Mouse (Mus musculus): ENCODE measurements at regions not wholly inside any gene's neighbourhood (a gene's known extent, or its start where the extent isn't known, plus 50 kb on each side); places are given as distances from the start of the nearest gene placed in this dataset.

DNA sequence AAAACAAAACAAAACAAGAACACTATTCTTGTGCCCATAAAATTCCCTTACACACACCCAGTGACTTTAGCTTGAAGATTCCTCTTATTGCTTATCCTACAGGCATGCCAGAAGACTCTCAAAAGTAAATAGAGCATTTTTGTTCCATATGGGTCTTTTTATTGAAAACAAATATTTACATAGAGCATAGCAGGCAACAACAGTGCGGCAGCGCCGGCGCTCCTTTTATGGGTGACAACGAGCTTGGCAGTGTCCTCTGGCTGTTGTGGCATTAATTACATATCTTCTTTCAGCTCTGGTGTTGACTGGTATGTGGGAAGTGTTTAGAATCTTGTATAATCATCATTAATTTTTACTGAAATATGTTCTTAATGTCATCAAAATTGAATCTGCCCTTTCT lies 242.2 kb upstream of the Fbxl7 start:
- DNase-seq = no peak

DNA sequence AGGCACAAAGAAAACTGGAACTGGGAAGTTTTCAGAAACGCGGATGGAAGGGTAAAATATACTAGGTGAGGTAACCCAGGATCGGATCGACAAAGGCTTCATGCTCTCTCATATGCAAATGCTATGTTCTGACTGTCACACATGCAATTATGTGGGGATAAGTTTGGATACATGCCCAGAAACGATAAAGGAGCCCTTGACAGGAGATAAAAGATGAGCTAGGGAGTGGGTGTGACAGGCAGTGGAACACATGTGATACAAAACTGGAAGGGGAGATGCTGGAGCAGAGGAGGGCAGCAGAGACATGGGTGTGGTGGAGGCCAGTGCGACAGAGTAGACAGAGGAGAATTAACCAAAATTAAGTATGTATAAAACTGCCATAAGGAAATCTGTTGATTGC lies 250.5 kb upstream of the Fbxl7 start:
- DNase-seq = no peak

DNA sequence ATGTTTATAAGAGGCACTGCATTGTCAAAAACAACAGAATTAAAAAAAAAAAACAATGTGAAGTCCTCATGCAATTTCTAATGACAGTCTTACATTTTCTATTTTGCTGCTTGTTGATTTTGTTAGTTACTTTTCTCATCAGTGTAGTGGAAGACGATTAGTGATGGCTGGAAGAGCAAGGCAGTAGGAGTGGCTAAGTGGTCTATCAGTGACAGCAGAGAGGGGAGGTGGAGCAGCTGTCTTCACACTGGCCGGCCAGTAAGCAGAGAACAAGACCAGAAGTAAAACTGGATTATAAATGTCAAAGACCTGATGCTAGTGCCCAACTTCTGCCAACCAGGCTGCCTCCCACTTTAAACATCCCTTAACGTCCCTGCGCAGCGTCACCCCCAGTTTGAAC lies 265.6 kb upstream of the Fbxl7 start:
- DNase-seq = no peak

DNA sequence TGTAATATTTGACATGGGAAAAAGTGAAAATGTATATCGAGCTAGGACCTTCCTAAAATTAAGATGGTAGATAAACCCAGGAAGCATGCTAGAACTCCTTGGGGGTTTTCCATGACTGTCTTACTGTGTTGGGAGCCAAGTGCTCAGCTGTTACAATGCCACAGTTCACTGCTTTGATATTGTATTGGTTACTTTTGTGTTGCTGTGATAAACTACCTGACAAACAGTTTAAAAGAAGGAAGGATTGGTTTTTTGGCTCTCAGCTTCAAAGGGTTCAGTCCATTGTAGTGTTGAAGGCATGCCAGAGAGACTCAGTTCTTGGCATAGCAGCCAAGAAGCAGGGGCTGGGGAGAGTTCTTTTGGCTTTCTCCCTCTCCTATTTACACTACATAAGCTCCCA lies 272.1 kb upstream of the Fbxl7 start:
- DNase-seq = no peak

DNA sequence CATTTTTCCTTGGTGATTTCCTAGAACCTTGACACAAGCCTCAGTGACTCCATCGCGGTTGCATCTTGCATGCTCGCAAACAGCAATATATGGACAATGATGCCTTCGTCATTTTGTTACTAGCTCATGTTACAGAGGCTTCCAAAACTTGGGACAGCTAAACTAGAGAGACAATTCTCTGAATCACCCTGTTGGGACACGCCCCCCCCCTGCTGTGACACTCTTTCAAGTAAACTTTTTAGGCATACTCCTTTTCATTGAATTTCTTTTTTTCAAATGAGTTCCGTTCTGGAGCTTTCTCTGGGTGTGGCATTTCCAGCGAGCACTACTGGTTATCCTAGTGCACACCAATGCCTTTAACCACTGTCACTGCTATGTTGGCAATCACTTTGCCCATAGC lies 274.5 kb upstream of the Fbxl7 start:
- DNase-seq = no peak

DNA sequence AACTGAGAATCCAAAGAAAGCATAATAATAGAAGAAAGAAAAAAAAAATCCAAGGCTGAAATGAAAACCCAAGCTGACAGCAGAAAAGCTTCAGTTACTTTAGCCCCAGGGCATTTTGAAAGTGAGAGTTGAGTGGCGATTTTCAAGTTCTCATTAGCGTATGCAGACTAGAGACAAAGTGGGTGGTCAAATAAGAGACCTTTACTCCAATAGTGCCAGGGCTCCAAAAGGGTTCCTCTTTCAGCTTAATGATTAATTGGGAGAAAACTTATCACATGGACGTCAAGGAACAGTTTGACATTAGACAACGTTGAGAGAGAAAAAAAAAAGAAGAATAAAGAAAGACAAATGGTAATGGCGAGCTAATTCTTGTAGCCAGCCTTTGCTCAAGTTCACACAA lies 278.1 kb upstream of the Fbxl7 start:
- no peak for DNase-seq

DNA sequence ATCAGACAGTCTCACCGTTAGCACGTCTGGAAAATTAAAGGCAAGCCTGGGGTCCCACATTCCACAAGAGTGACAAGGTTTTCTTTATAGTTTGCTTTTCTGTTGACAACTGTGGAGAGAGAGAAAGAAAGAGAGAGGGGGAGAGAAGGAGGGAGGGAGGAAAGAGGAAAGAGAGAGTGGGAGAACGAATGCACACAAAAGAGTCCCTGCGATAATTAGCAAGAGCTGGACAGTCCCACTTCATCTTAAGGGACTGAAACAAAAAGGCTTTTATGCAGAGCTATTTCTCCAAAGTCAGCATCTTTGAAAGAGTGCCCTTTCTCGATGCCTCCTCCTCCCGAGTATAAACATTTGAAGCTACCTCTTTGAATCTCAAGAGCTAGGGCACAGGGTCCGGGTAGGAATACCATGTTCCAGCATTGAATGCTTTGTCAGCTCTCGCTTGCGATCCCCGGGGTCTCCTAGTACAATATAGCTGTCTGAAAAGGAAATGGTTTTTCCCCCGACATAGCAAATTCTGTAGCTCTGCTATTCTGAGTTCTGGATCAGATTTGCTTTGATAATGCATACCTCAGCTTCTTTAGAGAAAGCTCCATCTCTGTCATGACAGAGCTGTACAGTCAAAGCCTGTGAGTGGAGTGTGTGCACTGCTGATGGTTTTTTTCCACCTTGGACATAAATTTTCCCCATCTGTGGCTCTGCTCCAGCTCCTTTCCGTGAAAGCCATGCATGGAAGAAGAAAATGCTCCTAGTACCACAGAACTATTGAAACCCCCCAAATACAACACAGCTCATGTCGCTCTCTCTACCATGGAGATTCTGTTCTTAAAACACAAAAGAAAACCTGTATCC lies 282.9 kb upstream of the Fbxl7 start:
- DNase-seq = no peak

DNA sequence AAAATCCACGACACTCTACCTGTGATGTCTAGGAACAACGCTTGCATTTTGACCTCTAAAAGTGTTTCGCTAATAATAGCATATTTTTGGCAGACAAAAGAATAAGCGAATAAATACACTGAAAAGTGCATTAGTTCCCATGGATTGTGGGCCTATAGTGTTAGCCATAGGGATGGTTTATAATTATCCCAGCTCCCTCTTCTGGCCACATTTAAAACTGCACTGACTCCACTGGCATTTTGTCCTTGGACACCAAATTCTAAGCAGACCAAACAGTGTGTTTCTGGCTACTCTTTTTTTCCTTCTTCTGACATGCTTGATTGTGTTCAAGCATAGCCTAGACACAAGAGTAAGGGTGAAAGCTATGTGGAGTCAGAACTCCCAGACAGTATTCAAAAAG lies 276.8 kb upstream of the Ank start:
- DNase-seq = no peak

DNA sequence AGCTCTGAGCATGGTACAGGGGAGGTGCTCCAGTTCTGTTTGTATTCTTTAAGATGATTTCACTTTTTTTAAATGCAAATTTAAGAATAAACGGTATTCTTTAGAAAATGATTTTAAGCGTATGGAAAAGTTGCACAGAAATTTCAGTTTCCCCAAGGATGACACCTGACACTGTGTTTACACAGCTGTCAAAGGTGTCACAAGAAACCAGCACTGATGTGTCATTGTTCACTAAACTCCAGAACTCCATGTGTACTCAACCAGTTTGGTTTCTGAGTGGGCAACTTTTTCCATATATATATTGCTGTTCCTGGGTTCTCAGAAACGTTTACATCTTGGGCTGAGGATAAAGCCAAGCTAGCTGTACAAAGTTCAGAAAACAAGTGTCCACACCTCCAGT lies 265.0 kb upstream of the Ank start:
- no peak for DNase-seq

DNA sequence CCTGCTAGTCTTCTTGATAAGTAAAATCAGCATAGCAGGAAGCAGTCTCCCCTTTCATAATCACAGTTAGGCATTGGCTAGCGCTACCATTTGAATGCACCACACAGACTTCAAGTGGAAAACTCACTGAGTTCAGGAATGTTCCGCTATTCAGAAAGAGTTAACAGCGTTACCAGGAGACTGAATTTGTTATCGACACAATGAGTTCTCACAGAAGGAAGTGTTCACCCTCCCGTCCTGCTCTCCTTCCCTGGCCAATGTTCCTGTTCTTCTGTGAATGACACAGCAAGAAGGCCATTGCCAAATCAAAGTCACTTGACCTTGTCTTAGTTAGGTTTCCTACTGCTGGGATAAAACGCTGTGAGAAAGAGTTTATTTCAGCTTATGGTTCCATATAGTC lies 261.6 kb upstream of the Ank start:
- no peak for DNase-seq

DNA sequence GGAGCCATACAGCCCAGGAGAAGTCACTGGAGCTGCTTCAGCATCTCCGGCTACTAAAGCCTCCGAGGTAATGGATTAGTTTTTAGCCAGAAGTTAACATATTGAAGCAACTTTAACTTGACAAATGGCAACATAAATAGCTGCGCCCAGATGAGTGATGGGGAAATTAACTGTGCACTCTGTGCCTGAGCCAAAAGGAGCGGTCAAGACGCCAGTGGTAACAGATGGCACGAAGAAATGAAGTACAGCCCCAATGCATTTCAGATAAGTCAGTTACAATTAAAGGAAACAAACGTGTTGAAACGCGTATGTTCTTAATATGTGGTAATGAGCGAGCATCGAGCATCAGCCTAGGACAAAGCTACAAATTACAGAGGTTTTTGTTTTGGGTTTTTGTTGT lies 259.0 kb upstream of the Ank start:
- no peak for DNase-seq

DNA sequence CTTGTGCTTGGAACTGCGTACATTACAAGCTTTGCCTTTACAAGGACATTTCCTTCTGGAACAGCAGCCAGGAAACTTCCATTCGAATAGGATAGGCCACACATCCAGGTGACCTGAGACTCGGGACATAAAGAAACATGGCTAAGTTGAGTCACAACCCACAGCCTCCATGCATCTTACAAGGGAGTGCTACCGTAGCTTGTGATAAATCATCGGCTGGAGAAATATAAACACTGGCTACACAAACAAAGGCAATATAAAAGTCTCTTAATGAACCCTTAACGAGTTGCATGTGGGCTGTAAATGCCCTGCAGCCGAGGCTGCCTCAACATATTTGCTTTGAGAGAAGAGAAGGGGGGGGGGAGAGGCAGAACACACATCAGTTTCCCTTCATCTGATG lies 250.1 kb upstream of the Ank start:
- DNase-seq = no peak

DNA sequence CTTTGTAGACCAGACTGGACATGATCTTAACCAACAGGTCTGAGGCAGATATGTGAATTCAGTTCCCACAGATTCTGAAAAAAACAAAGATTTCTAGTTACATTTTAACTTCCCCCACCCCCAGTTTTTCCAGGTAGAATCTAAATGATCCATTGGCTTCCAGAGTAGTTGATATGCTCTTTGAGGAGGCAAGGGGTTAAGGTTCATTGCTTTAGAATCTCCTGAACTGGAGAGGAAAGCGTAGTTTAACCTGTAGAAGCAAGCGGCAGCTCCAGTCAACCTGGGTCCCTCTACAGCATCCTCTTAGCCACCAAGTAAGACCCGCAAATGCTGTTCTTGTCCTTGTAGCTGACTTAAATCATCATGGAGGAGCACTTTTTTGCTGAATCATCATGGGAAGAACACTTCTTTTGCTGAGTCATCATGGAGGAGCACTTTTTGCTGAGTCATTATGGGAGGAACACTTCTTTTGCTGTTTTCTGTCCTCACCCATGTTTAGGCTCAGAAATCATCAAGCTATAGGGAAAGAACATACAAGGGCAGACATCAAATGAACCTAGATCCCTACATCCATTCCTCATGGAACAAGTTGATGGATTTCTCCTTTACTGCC lies 247.2 kb upstream of the Ank start:
- no peak for DNase-seq

DNA sequence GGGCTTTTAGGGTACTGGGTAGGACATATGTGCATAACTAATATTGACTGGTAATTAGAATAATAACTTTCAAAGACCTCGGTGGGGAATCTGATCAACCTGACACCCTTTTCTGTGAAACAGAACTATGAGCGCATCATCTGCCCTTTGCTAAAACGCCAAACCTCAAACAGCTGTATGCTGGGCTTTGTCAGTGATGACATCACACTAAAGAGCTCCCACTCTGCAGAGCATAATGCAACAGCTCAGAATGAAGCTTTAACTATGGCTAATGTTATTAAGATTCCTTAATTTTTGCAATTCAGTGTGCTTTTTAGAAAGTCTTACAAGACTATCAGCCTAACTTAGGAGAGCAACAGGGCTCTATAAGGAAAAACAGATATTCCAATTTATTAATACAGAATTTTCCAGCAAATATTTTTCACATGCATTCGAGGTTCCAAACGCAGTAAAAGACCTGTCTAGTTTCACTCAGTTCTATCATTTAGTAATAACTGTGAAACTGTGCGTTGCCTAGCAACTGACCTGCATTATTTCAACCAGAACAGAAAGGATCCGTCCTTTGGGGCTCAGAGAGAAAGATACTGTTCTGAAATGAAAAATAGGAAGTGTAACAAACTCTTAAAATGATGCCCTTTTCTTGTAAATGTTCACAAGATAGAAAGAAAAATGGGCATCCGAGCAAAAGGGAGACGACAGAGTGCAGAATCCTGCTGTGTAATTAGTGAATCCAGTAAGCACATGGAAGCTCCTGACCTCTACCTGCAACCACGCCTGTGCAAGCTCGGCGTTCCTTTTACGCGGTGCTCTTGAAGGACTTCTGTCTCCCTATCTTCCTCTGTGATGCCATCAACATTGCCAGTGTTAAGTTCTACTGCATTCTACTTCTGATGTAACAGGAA lies 242.6 kb upstream of the Ank start:
- no peak for DNase-seq

DNA sequence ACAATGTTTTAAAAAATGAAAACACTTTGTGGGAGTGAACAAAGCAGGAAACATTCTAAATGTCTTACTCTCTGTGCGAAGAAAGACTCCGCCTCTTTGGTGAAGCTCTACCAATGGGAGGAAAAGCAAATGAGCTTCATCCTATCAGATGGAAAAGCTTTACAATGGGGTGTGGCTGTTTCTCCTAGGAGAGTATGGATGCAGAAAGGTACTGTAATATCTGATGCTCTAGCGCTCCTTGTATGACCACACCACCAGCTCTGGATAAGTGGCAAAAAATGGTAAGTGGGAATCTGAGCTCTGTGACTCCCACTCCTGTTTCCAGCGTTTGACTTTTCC lies 242.0 kb upstream of the Ank start:
- no peak for DNase-seq

DNA sequence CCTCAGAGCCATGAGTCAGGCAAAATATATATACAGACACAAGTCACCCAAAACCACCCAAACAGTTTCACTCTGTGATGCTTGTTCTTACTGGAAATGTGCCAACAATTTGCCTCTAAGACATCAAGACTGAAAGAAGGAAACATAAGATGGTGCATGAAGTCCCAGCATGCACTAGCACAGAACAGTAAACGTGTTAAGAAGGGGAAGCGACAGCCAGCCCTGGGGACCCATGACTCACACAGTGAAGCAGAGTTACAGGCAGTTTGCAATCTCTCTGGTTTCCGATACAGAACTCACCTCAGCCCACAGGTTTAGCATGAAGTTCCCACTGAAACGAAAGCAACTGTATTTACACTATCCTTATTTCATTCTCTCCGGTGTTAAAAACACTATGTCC lies 233.7 kb upstream of the Ank start:
- no peak for DNase-seq

DNA sequence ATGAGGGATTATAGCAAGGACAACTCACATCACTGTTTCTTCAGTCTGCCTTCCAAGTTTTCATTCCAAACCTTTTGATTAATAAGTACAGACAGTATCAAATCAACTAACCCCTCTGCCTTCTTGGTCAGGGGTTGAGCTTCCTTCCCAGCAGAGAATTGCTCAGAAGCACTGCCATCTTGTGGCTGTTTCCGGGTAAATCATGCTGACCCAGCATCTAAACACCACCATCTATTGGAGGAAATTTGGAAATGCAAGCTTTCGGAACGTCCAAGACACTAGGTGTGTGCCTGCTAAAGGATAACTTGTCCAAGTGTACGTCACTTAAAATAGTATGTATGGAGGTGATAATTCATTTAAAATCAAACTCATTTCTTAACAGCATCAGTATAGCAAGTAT lies 231.7 kb upstream of the Ank start:
- DNase-seq = peak; percentile 13

DNA sequence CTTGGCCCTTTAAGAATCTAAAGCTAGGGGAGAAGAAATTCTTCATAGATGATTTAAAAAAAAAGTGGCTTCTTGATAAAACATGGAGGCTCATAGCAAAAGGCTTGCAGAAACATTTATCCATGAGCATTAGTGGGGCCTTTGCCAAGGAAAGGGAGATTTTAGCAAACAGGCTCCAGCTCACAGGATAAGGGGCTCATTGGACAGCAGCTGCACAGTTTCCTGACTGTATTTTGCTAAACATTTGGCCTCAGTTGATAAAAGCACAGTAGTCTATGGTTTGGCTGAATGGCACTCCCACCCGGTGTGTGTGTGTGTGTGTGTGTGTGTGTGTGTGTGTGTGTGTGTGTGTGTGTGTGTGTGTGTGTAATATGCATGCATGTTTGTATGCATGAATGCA lies 228.2 kb upstream of the Ank start:
- no peak for DNase-seq

DNA sequence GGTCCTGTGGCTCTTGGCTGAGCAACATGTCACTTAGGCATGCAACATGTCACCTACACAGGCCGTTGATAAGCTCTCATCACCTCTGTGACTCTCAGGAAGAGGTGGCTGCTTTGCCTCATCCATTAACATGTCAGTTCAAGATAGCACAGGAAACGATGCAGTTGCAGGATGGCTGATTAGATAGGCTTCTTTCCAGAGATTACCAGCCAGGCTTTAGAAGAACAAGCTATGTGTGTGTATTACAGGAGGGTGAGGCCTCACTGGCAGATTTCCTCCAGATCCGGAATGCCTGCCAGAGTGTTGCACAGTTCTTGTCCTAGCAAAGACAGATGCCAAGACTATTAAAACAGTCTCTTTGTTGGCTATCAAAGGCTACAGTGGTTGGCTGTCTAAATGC lies 220.2 kb upstream of the Ank start:
- no peak for DNase-seq

DNA sequence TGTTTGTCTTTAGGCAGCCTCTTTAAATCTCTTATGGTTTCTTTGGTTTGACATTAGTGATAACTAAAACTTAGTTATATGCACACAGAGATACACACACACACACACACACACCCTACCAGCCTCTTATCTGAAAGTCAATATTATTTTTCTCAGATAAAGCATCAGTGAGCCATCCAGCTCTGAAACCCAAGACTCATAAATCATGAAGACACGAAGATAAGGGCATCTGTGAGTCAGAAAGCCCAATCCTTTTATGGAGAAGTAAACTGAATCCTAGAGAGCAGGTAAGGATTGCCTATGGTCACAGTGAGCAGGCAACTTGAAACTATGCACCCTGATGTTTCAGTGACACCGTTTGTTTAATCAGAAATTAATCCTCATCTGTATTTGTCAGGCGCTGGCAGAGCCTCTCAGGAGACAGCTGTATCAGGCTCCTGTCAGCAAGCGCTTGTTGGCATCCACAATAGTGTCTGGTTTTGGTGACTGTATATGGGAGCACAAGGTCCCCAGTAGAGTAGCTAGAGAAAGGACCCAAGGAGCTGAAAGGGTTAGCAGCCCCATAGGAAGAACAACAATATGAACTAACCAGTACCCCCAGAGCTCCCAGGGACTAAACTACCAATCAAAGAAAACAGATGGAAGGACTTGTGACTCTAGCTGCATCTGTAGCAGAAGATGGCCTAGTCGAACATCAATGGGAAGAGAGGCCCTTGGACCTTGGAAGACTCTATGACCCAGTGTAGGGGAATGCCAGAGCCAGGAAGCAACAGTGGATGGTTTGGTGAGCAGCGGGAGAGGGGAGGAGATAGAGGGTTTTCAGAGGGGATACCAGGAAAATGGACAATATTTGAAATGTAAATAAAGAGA lies 207.3 kb upstream of the Ank start:
- no peak for DNase-seq

DNA sequence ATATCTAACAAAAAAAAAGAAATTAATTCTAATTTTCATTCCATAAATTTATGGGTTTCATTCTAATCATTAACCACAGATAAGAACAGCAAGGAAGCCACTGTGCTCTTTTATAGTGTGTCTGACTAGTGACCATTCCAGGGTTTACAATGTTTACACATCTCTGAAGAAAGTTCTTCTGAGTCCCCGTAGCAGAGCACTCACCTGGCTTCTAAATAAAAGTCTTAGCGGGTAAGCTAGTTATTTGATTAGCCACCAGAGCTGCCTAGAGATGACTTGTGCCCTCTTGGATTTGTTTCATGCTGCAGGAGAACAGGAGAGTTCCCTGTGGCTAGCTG lies 206.7 kb upstream of the Ank start:
- no peak for DNase-seq

DNA sequence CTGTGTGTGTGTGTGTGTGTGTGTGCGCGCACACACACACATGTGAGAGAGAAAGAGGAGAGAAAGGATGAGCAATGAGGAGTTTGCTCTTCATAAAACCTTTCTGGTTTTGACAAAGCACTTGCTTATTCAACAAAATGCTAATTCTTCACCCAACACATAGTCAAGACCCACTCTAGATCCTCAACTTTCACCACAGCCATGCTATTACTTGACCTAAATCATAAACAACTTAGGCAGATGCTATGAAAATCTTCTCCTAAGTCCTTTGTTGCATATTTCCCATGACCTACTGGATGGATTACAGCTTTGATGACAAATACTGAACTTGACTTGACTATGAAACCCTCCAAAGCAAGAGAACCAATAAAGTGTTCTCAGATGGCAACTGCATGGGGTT lies 196.3 kb upstream of the Ank start:
- no peak for DNase-seq

DNA sequence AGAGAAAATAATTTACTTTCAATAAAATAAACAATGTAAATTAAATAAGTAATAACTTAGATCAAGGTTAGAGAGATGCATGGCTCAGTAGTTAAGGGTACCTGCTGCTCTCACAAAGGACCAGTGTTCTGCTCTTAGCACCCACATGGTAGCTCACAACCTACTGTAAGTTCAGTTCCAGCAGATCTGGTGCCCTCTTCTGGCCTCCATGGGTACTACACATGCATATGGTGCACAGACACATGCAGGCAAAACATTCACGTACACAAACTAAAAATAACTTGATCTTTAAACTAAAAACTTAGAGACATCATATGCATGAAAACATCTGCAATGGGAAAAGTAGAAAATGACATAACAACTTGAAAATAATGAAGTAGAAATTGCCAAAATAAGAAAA lies 184.2 kb upstream of the Ank start:
- DNase-seq = no peak
